ENCODE assay signal across 8 mouse cellular contexts in genomic region chr14:30671095-30671985, GRCm38 (mm10). TPM values are rescaled to one million over a fixed set of nuclear protein-coding genes. Genes with fewer than 3 reads are reported as not detected.
A peak's percentile ranks its signal among the peaks of the same experiment; 100 is the strongest.
DNase-seq lines count a peak whose midpoint lies in the region; ATAC-seq lines count a peak whose summit lies in the region.

No protein-coding gene starts in this region.

- H3K27ac ChIP-seq in liver, embryonic 13.5 days: peak overlapping the region; percentile 47

- DNase-seq in layer of hippocampus, adult 11-12 months (ENCODE audit: low spot score): peak; percentile 26
- DNase-seq in layer of hippocampus, postnatal 36 days: no peak
- DNase-seq in A20 (ENCODE audit: low read depth, low spot score): peak; percentile 10
- DNase-seq in adrenal gland, postnatal 14 days: peak; percentile 65
- no peak for DNase-seq in liver, embryonic 13.5 days
- no peak for DNase-seq in heart, adult 8-10 months (ENCODE audit: low spot score)
- no peak for DNase-seq in cerebellum, postnatal 10 days
- DNase-seq in gastrocnemius, postnatal 14 days: no peak

- H3K36me3 ChIP-seq in liver, embryonic 13.5 days: peaks cover 41% of the 10 kb centered on the region

- H3K9ac ChIP-seq in liver, embryonic 13.5 days: no peak overlapping the region

- 0 out of 2 replicates have a peak, but pooled peaks have one; percentile 14 for ATAC-seq in liver, embryonic 13.5 days (ENCODE audit: low read depth)

- no peaks in the 10 kb centered on the region for H3K9me3 ChIP-seq in liver, embryonic 13.5 days (replicated peaks)

- 65% methylated on average over 15 of the region's 15 CpGs for WGBS in liver, embryonic 13.5 days (ENCODE audit: insufficient replicate concordance)

- no peaks in the 10 kb centered on the region for H3K27me3 ChIP-seq in liver, embryonic 13.5 days

- peaks cover 23% of the 10 kb centered on the region for H3K4me1 ChIP-seq in liver, embryonic 13.5 days (replicated peaks)

- H3K4me2 ChIP-seq in liver, embryonic 13.5 days: no peak overlapping the region

- H3K4me3 ChIP-seq in liver, embryonic 13.5 days (replicated peaks): no peak overlapping the region

- intact Hi-C loops in gastrocnemius, postnatal 14 days (cut with DNase I; ENCODE audit: low total_unique reads): no loop called here

RNA-seq across cellular contexts. Expression of gene Rft1, which starts 17.2 kb away (rescaled TPM):
- total RNA-seq in layer of hippocampus, postnatal 36 days (2021): 10 to 100 TPM; 11.2 to 12.7 TPM
- 20.8 and 23.9 TPM in 2 replicates for total RNA-seq in adrenal gland, postnatal 14 days (2021)
- polyA plus RNA-seq in liver, embryonic 13.5 days (2015; fragmentation: Nextera tagmentation; extraction: Ambion mirVana): 5.1 and 5.4 TPM in 2 replicates
- total RNA-seq in heart, adult 8-10 months (2022): 1 to 10 TPM; 6.6 to 8.0 (median 7.4) TPM
- 1 to 10 TPM; 5.5 to 6.7 TPM for total RNA-seq in gastrocnemius, postnatal 14 days (2021)

RNA-seq across cellular contexts. Expression of gene Sfmbt1, which starts 43.3 kb away (rescaled TPM):
- total RNA-seq in layer of hippocampus, postnatal 36 days (2021): 10 to 100 TPM; 32.3 to 33.0 TPM
- 27.0 and 28.3 TPM in 2 replicates for total RNA-seq in adrenal gland, postnatal 14 days (2021)
- 13.3 and 15.2 TPM in 2 replicates for polyA plus RNA-seq in liver, embryonic 13.5 days (2015; fragmentation: Nextera tagmentation; extraction: Ambion mirVana)
- 10 to 100 TPM; 13.1 to 14.1 (median 13.3) TPM for total RNA-seq in heart, adult 8-10 months (2022)
- total RNA-seq in gastrocnemius, postnatal 14 days (2021): 1 to 10 TPM; 7.4 to 7.9 TPM

RNA-seq across cellular contexts. Expression of gene Prkcd, which starts 45.3 kb away (rescaled TPM):
- total RNA-seq in layer of hippocampus, postnatal 36 days (2021): 10 to 100 TPM; 33.5 to 38.1 TPM
- total RNA-seq in adrenal gland, postnatal 14 days (2021): 133 and 145 TPM in 2 replicates
- polyA plus RNA-seq in liver, embryonic 13.5 days (2015; fragmentation: Nextera tagmentation; extraction: Ambion mirVana): 16.0 and 16.3 TPM in 2 replicates
- 10 to 100 TPM in 3 of 4 experiments, 1 to 10 TPM in 1; 7.1 to 13.4 (median 11.6) TPM for total RNA-seq in heart, adult 8-10 months (2022)
- total RNA-seq in gastrocnemius, postnatal 14 days (2021): 1 to 10 TPM; 7.8 to 9.1 TPM

Comparison
In these comparisons a context has a peak if more than half of its experiments do, and no peak if none do; other contexts are left out.
1. DNase-seq: peak in layer of hippocampus, adult 11-12 months (single experiment), A20 (single experiment) and adrenal gland, postnatal 14 days (single experiment); none in layer of hippocampus, postnatal 36 days (0 of 2), liver, embryonic 13.5 days (single experiment), heart, adult 8-10 months (single experiment), cerebellum, postnatal 10 days (0 of 2) and gastrocnemius, postnatal 14 days (single experiment).